ENCODE assay signal across 10 mouse cellular contexts in genomic region chrX:47880052-47880451, GRCm38 (mm10). TPM values are rescaled to one million over a fixed set of nuclear protein-coding genes. Genes with fewer than 3 reads are reported as not detected.
A peak's percentile ranks its signal among the peaks of the same experiment; 100 is the strongest.
DNase-seq lines count a peak whose midpoint lies in the region; ATAC-seq lines count a peak whose summit lies in the region.
"Had no signal": no experiment of that assay in that cellular context is flagged by ENCODE, and none has a peak within 500 bp of the region (broad histone marks: within the 10 kb centered on the region; RNA-seq: fewer than 3 reads in every experiment).

No protein-coding gene starts in this region.

- no peaks in the 10 kb centered on the region for H3K36me3 ChIP-seq in heart, embryonic 16.5 days (ENCODE audit: control insufficient read depth, insufficient read depth)

- ATAC-seq in heart, embryonic 16.5 days (replicated peaks; ENCODE audit: extremely low read depth, insufficient read depth, low FRiP score), result no peak; the same call in 1 of the 2 replicates
- ATAC-seq: forebrain, embryonic 13.5 days; midbrain, embryonic 16.5 days had no signal

- no peaks in the 10 kb centered on the region for H3K9me3 ChIP-seq in heart, embryonic 16.5 days (replicated peaks; ENCODE audit: control insufficient read depth, low read length)
- H3K9me3 ChIP-seq: forebrain, embryonic 13.5 days had no signal

- H3K4me3 ChIP-seq in heart, embryonic 16.5 days (ENCODE audit: low read length), result no peak overlapping the region
- H3K4me3 ChIP-seq: forebrain, embryonic 13.5 days had no signal

- H3K9ac ChIP-seq in heart, embryonic 16.5 days (ENCODE audit: low read length), result no peak overlapping the region
- H3K9ac ChIP-seq: forebrain, embryonic 13.5 days had no signal

- no peak overlapping the region for H3K4me2 ChIP-seq in heart, embryonic 16.5 days (ENCODE audit: low read depth, low read length)
- H3K4me2 ChIP-seq: forebrain, embryonic 13.5 days had no signal

- peak overlapping the region; percentile 33; the same call in 1 of the 2 replicates for H3K27ac ChIP-seq in heart, embryonic 16.5 days (ENCODE audit: low read length)
- H3K27ac ChIP-seq: forebrain, embryonic 13.5 days had no signal

- peak; percentile 3 to 11 for DNase-seq in frontal cortex, postnatal 36 days (ENCODE audit: low spot score in 2 of 2)
- no peak for DNase-seq in frontal cortex, postnatal 14 days (ENCODE audit: low spot score in 2 of 2)
- DNase-seq in retina, postnatal 1 day, result peak; percentile 1
- DNase-seq in retina, embryonic 14.5 days (ENCODE audit: low spot score), result no peak
- peak; percentile 40 for DNase-seq in lung, postnatal 14 days
- DNase-seq in spleen, postnatal 14 days (ENCODE audit: low spot score in 2 of 2), result no peak
- DNase-seq in spleen, adult 12 weeks (ENCODE audit: low spot score), result no peak

- H3K27me3 ChIP-seq in heart, embryonic 16.5 days (ENCODE audit: control insufficient read depth, insufficient read depth, low read length), result no peaks in the 10 kb centered on the region
- H3K27me3 ChIP-seq: forebrain, embryonic 13.5 days had no signal

- 22% methylated on average over 2 of the region's 2 CpGs for WGBS in heart, embryonic 16.5 days

- H3K4me1 ChIP-seq in heart, embryonic 16.5 days (ENCODE audit: control insufficient read depth, insufficient read depth, low read length), result no peaks in the 10 kb centered on the region
- H3K4me1 ChIP-seq: forebrain, embryonic 13.5 days had no signal

RNA-seq across cellular contexts. Expression of gene Smarca1, which starts 12.7 kb away (rescaled TPM):
- 17.4 and 20.2 TPM in 2 replicates for polyA plus RNA-seq in heart, embryonic 16.5 days (2015; fragmentation: Nextera tagmentation; extraction: Ambion mirVana)

RNA-seq across cellular contexts. Expression of gene Ocrl, which starts 32.1 kb away (rescaled TPM):
- polyA plus RNA-seq in heart, embryonic 16.5 days (2015; fragmentation: Nextera tagmentation; extraction: Ambion mirVana), result 11.4 and 13.1 TPM in 2 replicates

Comparison
In these comparisons a context has a peak if more than half of its experiments do, and no peak if none do; other contexts are left out.
1. DNase-seq: peak in frontal cortex, postnatal 36 days (2 of 2), retina, postnatal 1 day (single experiment) and lung, postnatal 14 days (single experiment); none in frontal cortex, postnatal 14 days (0 of 2), retina, embryonic 14.5 days (single experiment), spleen, postnatal 14 days (0 of 2) and spleen, adult 12 weeks (single experiment).